Mouse (Mus musculus) kidney, adult 2 months (tissue): ENCODE data around the gene Tmem205.

ENCODE experiments used
- CTCF ChIP-seq: fragments of 200-500 bp; conservative IDR thresholded peaks from 2 replicates; pipeline ENCODE4 v1.5.1; 2011; ENCODE audit warnings: low read depth, mild to moderate bottlenecking, control low read depth, low read length, moderate library complexity, mixed read lengths; ENCODE audit not compliant: insufficient read depth, insufficient read length
- POLR2A ChIP-seq: fragments of 200-500 bp; IDR thresholded peaks from one replicate; pipeline ENCODE4 v1.6.1; 2011; ENCODE audit warnings: low read depth, low read length, control low read depth

GRCm38 (mm10) chr9:21955570-21956281 lies 28.4 kb upstream of the Tmem205 start, which contains the start of gene Swsap1:
- TF ChIP-seq CTCF (no peak), POLR2A (peak; percentile 18)
